Mouse (Mus musculus) adrenal gland, postnatal 10 days (tissue): ENCODE data around the gene Robo2. TPM values are rescaled to one million over a fixed set of nuclear protein-coding genes. Genes with fewer than 3 reads are reported as not detected.

ENCODE experiments used
- DNase-seq: peaks from one replicate; pipeline ENCODE4 v3.0.0; 2021; ENCODE audit warnings: mixed read lengths
- long read RNA-seq, 2 experiments: library from polyadenylated mRNA; stranded (forward); transcript quantifications; one replicate each; pipeline ENCODE4 v2.0.0; 2021
- total RNA-seq, 2 experiments: library from RNA; stranded (reverse); gene quantifications; 2 replicates each; pipeline ENCODE4 v1.2.3; 2021

Gene Robo2
- total RNA-seq = 1 to 10 TPM; 5.1 to 7.6 TPM
- long read RNA-seq, experiment 1 = 0 reads
- long read RNA-seq, experiment 2 = 0 reads

- peak; percentile 46 for DNase-seq
Observed at GRCm38 (mm10) chr16:74411481-74412251, at the start of gene Robo2. Gene Robo2, minus strand, starts transcription at chr16:74411825.

DNA sequence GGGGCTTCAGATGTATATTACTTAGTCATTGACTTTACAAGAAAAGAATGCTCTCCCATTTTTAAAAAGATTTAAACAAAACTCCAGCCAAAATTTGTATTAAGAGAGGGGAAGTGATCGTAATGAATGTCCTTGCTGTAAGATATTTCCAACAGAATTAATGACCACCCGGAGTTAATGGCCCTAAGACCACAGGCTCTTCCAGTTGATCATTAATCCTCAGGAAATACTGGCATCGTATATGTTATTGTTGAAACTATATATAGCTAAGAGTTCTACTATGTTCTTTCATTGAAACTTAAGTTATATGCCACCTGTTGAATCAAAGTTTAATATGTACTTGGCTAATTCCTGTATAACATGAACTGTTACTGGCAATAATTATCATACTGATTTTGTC, 46.5 kb upstream of the Robo2 start:
- DNase-seq = no peak

- DNase-seq = no peak
Observed at GRCm38 (mm10) chr16:74457736-74458135, 46.1 kb upstream of the Robo2 start.

DNA sequence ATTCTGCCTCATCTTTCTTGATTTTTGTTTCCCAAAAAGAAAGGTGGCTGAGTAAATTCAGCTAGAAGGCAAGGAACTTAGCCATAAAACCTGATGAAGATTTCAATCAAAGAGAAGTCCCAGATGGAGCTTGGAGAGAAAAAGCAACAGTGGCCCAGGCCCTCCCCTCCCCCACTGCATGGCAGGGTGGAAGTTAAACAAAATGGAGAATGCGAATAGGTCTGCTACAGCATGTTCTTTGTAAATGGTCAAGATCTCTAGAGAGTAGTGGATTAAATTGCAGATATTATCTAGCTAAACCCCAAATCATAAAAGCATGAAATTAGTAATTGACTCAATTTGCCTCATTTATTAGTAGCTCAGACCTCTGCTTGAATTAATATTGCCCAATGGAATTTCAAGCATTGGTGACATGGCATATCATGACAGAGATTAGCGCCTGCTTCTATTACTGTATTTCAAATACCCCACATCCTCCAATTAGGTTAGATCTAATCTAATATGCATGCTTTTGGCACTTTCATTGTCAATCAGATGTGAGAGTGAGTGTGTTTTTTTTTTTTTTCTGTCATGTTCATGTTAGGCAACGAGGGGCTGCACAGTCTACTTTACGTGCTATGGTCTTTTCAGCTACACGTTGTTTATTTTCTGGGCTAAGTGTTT, 45.3 kb upstream of the Robo2 start:
- no peak for DNase-seq

- DNase-seq = no peak
Observed at GRCm38 (mm10) chr16:74455179-74455578, 43.6 kb upstream of the Robo2 start.

DNA sequence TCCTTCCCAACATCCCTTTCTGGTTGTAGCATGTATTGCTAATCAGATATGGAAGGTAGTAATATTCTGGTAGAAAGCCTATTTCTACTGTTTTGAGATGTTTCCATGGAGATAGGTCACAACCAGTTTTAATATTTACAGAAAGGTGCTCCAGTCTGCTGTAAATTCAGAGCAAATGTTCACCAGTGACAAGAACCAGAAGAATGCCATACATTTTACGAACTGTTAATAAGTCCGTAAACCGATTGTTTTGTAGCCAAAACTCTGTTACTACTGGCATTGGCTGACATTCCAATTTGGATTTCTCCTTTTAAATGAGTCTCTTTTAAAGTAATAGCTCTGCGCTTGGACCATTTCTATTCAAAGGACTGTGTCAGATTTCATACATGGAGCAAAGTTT, 36.4 kb upstream of the Robo2 start:
- DNase-seq = no peak

DNA sequence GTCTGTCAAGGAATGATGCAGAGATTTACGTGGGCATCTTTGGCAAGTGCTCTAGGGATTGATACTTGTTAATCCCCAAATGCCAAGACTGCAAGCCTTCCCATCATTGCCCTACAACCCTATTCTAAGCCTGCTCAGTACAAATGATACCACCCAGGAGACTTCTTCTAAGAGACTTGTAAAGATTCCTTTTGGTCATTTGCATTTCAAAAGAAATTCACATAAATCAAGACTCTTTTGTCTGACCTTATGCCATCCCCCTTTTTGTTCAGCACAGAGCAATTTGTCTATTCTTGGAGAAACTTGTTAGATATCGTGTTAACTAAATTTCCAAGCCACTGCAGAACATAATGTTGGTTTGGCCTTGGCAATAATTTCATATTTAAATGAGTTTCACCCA, 15.4 kb upstream of the Robo2 start:
- no peak for DNase-seq

- no peak for DNase-seq
Observed at GRCm38 (mm10) chr16:74420324-74420723, 8.7 kb upstream of the Robo2 start.

DNA sequence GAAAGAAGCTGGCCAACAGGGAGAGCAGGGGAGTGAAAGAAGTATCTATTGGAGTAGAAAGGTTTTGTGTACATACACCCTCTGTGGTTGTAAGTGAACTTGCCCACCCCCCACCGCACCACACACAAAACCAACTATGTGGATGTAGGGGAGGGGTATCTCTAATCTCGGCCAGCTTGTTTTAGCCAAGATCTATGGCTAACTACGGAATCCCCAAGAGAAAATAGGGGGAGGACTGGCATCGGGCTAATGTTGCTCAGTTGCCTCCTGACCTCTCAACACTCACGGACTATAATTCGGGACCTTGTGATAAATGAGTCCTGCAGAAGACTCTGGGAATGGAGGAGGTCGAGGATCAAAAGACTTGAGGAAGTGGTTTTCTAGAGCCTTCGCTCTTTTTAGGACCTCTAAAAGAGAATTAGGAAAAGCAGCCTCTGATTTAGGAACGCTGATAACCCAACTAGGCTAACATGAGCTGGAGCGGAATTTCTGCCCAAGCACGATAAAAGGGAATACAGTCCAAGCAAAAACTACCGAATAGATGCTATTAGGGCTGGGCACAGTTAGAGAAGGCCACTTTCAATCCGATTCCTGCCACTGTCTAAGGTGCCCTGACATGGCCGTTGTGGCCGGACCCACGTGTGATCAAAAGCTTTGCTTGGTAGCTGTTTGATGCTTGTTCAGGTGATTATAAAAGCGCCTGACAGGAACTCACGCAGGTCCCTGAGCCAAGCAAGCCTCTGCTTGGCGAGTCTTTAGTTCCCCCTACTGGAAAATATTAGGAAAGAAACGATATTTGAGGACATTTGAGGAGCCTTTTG, 1.1 kb upstream of the Robo2 start:
- peak; percentile 30 for DNase-seq

GRCm38 (mm10) chr16:74411021-74411420, 604 bp downstream of the Robo2 start:
- no peak for DNase-seq

GRCm38 (mm10) chr16:74410125-74410524, 1.5 kb downstream of the Robo2 start:
- DNase-seq = no peak

GRCm38 (mm10) chr16:74409548-74409947, 2.1 kb downstream of the Robo2 start:
- no peak for DNase-seq

- no peak for DNase-seq
Observed at GRCm38 (mm10) chr16:74408566-74408965, 3.1 kb downstream of the Robo2 start.

GRCm38 (mm10) chr16:74397291-74397690, 14.3 kb downstream of the Robo2 start:
- DNase-seq = no peak

- no peak for DNase-seq
Observed at GRCm38 (mm10) chr16:74395678-74396077, 15.9 kb downstream of the Robo2 start.

DNA sequence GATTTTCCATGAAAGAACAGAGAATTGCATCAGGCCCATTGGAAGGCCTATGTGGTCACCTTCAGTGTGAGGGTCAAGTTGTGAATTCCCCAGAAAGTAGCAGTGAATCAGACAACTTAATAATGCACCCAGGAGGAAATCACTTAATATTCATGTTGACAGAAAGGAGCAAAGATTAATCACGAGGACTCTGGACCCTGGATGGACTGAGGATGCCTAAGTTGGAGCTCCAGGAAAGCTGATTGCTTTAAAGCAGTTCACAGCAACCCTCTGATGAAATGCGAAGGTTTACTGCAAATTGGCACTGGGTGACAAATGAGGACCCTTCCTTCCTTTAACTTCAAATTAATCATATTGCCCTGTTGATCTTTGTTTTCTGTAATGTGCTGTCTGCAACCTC, 32.2 kb downstream of the Robo2 start:
- no peak for DNase-seq

- DNase-seq = no peak
Observed at GRCm38 (mm10) chr16:74375342-74375940, 36.2 kb downstream of the Robo2 start.

DNA sequence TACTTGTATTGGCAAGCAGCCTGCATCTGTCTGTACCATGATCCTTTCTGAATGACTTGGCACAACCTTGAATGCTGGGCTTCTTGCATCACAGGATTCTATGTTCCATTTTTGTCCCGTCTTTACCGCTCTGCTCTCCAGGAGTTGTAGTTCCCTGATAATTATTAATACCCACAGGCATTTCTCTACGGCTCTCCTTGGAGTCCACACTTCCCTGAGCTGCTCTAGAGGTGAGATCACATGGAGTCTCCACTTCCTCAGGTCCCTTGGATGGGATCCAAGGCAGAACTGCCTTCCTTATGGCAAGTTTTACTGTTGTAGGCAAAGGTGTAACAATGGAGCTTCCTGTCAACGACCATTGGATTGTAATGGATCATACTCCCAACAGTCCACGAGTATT, 37.1 kb downstream of the Robo2 start:
- DNase-seq = peak; percentile 1

GRCm38 (mm10) chr16:74373407-74373806, 38.2 kb downstream of the Robo2 start:
- DNase-seq = no peak

DNA sequence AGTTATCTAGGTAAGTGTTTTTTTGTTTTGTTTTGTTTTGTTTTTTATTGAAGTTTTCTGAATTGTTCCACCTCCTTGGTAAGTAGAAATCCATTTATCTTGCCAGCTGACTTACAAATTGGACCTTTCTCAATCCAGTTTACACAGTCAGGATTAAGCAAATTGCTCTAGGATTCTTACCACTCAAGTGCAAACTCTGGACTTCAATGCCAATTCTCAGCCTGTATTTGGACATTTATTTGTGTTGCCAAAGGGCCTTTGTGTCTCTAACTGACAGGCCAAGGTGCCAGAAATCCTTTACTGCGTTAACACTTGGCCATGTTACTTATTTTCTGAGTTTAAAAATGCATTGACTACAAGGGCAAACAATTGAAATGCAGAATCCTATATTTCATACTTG, 38.7 kb downstream of the Robo2 start:
- DNase-seq = no peak

DNA sequence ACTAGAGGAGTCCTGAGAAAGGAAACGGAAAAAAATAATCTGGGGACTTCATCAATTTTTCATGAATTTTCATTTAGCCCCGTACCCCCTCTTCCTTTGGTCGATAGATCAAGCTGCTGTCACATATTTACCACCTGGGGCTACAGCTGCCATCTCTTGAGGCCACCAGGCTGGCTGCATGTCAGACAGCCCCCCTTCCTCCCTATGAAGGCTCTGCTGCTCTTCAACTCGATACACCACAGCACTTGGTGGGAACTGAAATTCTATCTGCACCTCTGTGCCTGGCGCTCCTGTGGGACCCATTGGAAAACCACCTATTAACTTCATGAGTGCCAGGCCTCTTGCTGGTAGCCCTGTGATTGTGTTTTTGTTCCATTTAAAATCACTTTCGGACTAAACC, 63.2 kb downstream of the Robo2 start:
- no peak for DNase-seq

DNA sequence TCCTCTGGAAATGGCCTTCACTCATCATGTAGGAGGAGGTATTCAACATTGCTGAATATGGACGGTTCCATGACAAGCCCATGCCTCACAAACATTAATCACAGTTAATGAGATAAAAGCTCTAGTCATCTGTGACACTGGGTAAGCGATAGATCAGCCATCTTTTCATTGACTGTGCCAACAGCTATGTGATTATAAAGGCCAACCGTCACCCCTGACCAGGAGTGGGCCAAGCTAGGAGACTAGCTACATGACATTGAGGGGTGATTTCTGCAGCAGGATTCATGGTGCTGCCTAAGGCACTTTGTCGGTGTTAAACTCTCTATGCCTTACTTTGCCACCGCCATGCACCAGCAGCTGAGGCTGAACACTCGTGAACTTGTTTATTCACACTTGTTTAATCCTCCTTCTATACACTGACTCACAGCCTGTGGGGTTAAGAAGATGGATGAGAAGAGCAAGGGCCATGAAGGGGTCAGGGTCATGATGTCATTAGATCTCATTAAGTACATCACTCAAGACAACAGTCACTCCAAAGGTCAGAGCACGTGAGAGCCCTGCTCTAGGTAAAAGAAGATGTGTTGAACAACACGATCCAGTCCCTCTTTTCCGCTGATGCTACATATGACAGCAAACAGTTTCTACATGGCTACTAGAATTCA, 72.5 kb downstream of the Robo2 start:
- DNase-seq = no peak
